Comparison of ENCODE assay signal across 21 mouse cellular contexts in the genomic region with DNA sequence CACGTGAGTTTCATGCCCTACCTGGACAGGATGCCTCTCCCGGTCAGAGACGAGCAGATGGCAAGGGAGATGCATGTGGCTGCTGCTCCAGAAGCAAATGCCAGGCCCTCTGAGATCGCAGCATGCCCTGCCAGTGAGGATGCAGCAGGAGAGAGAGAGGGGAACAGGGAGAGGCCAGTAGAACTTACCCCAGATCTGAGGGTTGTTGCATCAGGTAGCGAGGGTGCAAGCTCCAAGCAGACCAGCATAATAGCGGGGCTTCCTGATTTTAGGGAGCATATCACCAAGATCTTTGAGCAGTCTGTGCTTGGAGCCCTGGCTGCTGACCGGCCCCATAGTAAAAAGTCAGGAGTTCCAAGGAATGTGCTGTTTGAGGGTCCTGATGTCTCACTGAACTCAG. TPM values are rescaled to one million over a fixed set of nuclear protein-coding genes. Genes with fewer than 3 reads are reported as not detected.
DNase-seq lines count a peak whose midpoint lies in the region; ATAC-seq and TF ChIP-seq lines count a peak whose summit lies in the region.
"Had no signal": no experiment of that assay in that cellular context is flagged by ENCODE, and none has a peak within 500 bp of the region (broad histone marks: within the 10 kb centered on the region; RNA-seq: fewer than 3 reads in every experiment).

No protein-coding gene starts in this region.

- H3K9me3 ChIP-seq in embryonic facial prominence, embryonic 13.5 days: no peaks in the 10 kb centered on the region
- no peaks in the 10 kb centered on the region for H3K9me3 ChIP-seq in embryonic facial prominence, embryonic 10.5 days
- H3K9me3 ChIP-seq in hindbrain, embryonic 10.5 days: no peaks in the 10 kb centered on the region
- no peaks in the 10 kb centered on the region for H3K9me3 ChIP-seq in hindbrain, embryonic 16.5 days (ENCODE audit: control insufficient read depth, low read length)
- H3K9me3 ChIP-seq: hindbrain, embryonic 12.5 days; limb, embryonic 10.5 days; midbrain, embryonic 12.5 days had no signal

- no peaks in the 10 kb centered on the region for H3K79me2 ChIP-seq in myocyte (ENCODE audit: control insufficient read depth, insufficient read depth)

- no peak overlapping the region for H3K27ac ChIP-seq in embryonic facial prominence, embryonic 13.5 days
- no peak overlapping the region for H3K27ac ChIP-seq in embryonic facial prominence, embryonic 10.5 days (replicated peaks)
- H3K27ac ChIP-seq in hindbrain, embryonic 10.5 days: peak overlapping the region; percentile 18; the same call in 1 of the 2 replicates
- no peak overlapping the region for H3K27ac ChIP-seq in hindbrain, embryonic 16.5 days (ENCODE audit: low read depth, low read length)
- H3K27ac ChIP-seq: hindbrain, embryonic 12.5 days; limb, embryonic 10.5 days; macrophage; midbrain, embryonic 12.5 days had no signal

- no peak for TF ChIP-seq POLR2A in myocyte (IDR thresholded peaks at IDR 0.05; ENCODE audit: insufficient read length, low read depth)

- 81% methylated on average over 7 of the region's 7 CpGs for WGBS in embryonic facial prominence, embryonic 13.5 days
- 77% methylated on average over 7 of the region's 7 CpGs for WGBS in embryonic facial prominence, embryonic 10.5 days
- 83% methylated on average over 7 of the region's 7 CpGs for WGBS in hindbrain, embryonic 10.5 days
- WGBS in hindbrain, embryonic 16.5 days: 84% methylated on average over 7 of the region's 7 CpGs

- H3K36me3 ChIP-seq in embryonic facial prominence, embryonic 13.5 days: no peaks in the 10 kb centered on the region
- H3K36me3 ChIP-seq in embryonic facial prominence, embryonic 10.5 days (replicated peaks): no peaks in the 10 kb centered on the region
- no peaks in the 10 kb centered on the region for H3K36me3 ChIP-seq in hindbrain, embryonic 10.5 days
- H3K36me3 ChIP-seq in hindbrain, embryonic 16.5 days (ENCODE audit: control insufficient read depth, insufficient read depth, low read length): no peaks in the 10 kb centered on the region
- H3K36me3 ChIP-seq in myocyte (ENCODE audit: control insufficient read depth, insufficient read depth): no peaks in the 10 kb centered on the region
- H3K36me3 ChIP-seq: hindbrain, embryonic 12.5 days; limb, embryonic 10.5 days; midbrain, embryonic 12.5 days had no signal

- DNase-seq in embryonic facial prominence, embryonic 10.5 days (ENCODE audit: low spot score): no peak
- DNase-seq in hindbrain, embryonic 10.5 days (ENCODE audit: low spot score): no peak
- DNase-seq in cerebellum, postnatal 10 days: peak; percentile 20 to 29
- no peak for DNase-seq in kidney, postnatal 4 days
- DNase-seq: adrenal gland, postnatal 14 days; B cell, adult 2 months; heart, adult 11 months; heart, postnatal 10 days; kidney, adult 18-20 months; liver; thymus, adult 2 months had no signal

- H3K4me2 ChIP-seq in embryonic facial prominence, embryonic 13.5 days: no peak overlapping the region
- H3K4me2 ChIP-seq in hindbrain, embryonic 16.5 days (ENCODE audit: low read length): no peak overlapping the region
- peak overlapping the region; percentile 38 for H3K4me2 ChIP-seq in myocyte (ENCODE audit: low read depth)
- H3K4me2 ChIP-seq: hindbrain, embryonic 12.5 days; midbrain, embryonic 12.5 days had no signal

- ATAC-seq in embryonic facial prominence, embryonic 13.5 days (ENCODE audit: insufficient number of reproducible peaks, insufficient read depth, low FRiP score, low TSS enrichment, low read depth): no peak
- ATAC-seq in hindbrain, embryonic 16.5 days: no peak
- ATAC-seq: forebrain, embryonic 14.5 days; inflammation-experienced regulatory T-cells, adult 6 months; lung, postnatal 0 days had no signal

- 0 out of 2 replicates have a peak overlapping the region, but pooled peaks have one; percentile 6 for H3K9ac ChIP-seq in embryonic facial prominence, embryonic 13.5 days
- no peak overlapping the region for H3K9ac ChIP-seq in hindbrain, embryonic 16.5 days (ENCODE audit: low read depth, low read length)
- H3K9ac ChIP-seq: hindbrain, embryonic 12.5 days; midbrain, embryonic 12.5 days had no signal

- no peak overlapping the region for H3ac ChIP-seq in myocyte (ENCODE audit: control insufficient read depth, insufficient read length)

- H3K4me1 ChIP-seq in embryonic facial prominence, embryonic 13.5 days: peaks cover 15% of the 10 kb centered on the region
- H3K4me1 ChIP-seq in embryonic facial prominence, embryonic 10.5 days: peaks cover 12% of the 10 kb centered on the region; the same call in 1 of the 2 replicates
- peaks cover 6% of the 10 kb centered on the region; the same call in 1 of the 2 replicates for H3K4me1 ChIP-seq in hindbrain, embryonic 10.5 days (replicated peaks)
- no peaks in the 10 kb centered on the region for H3K4me1 ChIP-seq in hindbrain, embryonic 16.5 days (ENCODE audit: control insufficient read depth, insufficient read depth, low read depth, low read length)
- H3K4me1 ChIP-seq: midbrain, embryonic 12.5 days had no signal

- H3K4me3 ChIP-seq in embryonic facial prominence, embryonic 13.5 days: no peak overlapping the region
- no peak overlapping the region for H3K4me3 ChIP-seq in embryonic facial prominence, embryonic 10.5 days
- no peak overlapping the region for H3K4me3 ChIP-seq in hindbrain, embryonic 10.5 days
- H3K4me3 ChIP-seq in hindbrain, embryonic 16.5 days (ENCODE audit: low read length): no peak overlapping the region
- H3K4me3 ChIP-seq in myocyte: no peak overlapping the region
- H3K4me3 ChIP-seq: hindbrain, embryonic 12.5 days; limb, embryonic 10.5 days; midbrain, embryonic 12.5 days had no signal

- 0 out of 2 replicates have a peak, but pooled peaks cover 7% of the 10 kb centered on the region for H3K27me3 ChIP-seq in embryonic facial prominence, embryonic 13.5 days
- H3K27me3 ChIP-seq in embryonic facial prominence, embryonic 10.5 days (replicated peaks; ENCODE audit: low read depth, poor library complexity, severe bottlenecking): no peaks in the 10 kb centered on the region
- 0 out of 2 replicates have a peak, but pooled peaks cover 6% of the 10 kb centered on the region for H3K27me3 ChIP-seq in hindbrain, embryonic 10.5 days (ENCODE audit: insufficient read depth, poor library complexity, severe bottlenecking)
- no peaks in the 10 kb centered on the region for H3K27me3 ChIP-seq in hindbrain, embryonic 16.5 days (replicated peaks; ENCODE audit: control insufficient read depth, insufficient read depth, low read length)
- H3K27me3 ChIP-seq in myocyte (ENCODE audit: control insufficient read depth, insufficient read depth, insufficient read length): no peaks in the 10 kb centered on the region

TF ChIP-seq in myocyte, 11 proteins besides CTCF, POLR2A, EP300 and RAD21:
- TF ChIP-seq SRF (IDR thresholded peaks at IDR 0.05; ENCODE audit: control insufficient read depth, insufficient read length, low read depth) (no peak), CEBPB (IDR thresholded peaks at IDR 0.05; ENCODE audit: insufficient read depth, poor library complexity, severe bottlenecking) (peak; percentile 38; the same call in 1 of the 2 replicates)

RNA-seq across cellular contexts. Expression of gene Tacc2, which starts 48.1 kb away (rescaled TPM):
- 42.0 and 43.8 TPM in 2 replicates for polyA plus RNA-seq in embryonic facial prominence, embryonic 13.5 days (2015; fragmentation: Nextera tagmentation; extraction: Ambion mirVana)
- polyA plus RNA-seq in embryonic facial prominence, embryonic 10.5 days (2016; fragmentation: Nextera tagmentation; extraction: Ambion mirVana): 44.0 and 49.6 TPM in 2 replicates
- 44.8 and 50.8 TPM in 2 replicates for polyA plus RNA-seq in hindbrain, embryonic 10.5 days (2016; fragmentation: Nextera tagmentation; extraction: Ambion mirVana)
- 49.7 and 57.8 TPM in 2 replicates for polyA plus RNA-seq in hindbrain, embryonic 16.5 days (2015; fragmentation: Nextera tagmentation; extraction: Ambion mirVana)
- 61.8 TPM for polyA plus RNA-seq in myocyte (2012; fragmentation: generic; extraction: Trizol)

RNA-seq across cellular contexts. Expression of gene Nsmce4a, which starts 52.4 kb away (rescaled TPM):
- polyA plus RNA-seq in embryonic facial prominence, embryonic 13.5 days (2015; fragmentation: Nextera tagmentation; extraction: Ambion mirVana): 161 and 171 TPM in 2 replicates
- 196 and 197 TPM in 2 replicates for polyA plus RNA-seq in embryonic facial prominence, embryonic 10.5 days (2016; fragmentation: Nextera tagmentation; extraction: Ambion mirVana)
- polyA plus RNA-seq in hindbrain, embryonic 10.5 days (2016; fragmentation: Nextera tagmentation; extraction: Ambion mirVana): 183 and 186 TPM in 2 replicates
- 72.9 and 75.7 TPM in 2 replicates for polyA plus RNA-seq in hindbrain, embryonic 16.5 days (2015; fragmentation: Nextera tagmentation; extraction: Ambion mirVana)
- polyA plus RNA-seq in myocyte (2012; fragmentation: generic; extraction: Trizol): 24.4 TPM

Comparison
In these comparisons a context has a peak if more than half of its experiments do, and no peak if none do; other contexts are left out.
1. DNase-seq: peak in cerebellum, postnatal 10 days (2 of 2); none in embryonic facial prominence, embryonic 10.5 days (single experiment), hindbrain, embryonic 10.5 days (single experiment) and kidney, postnatal 4 days (0 of 2).